Mouse (Mus musculus) midbrain, postnatal 0 days (tissue): ENCODE measurements around the gene St3gal6. TPM values are rescaled to one million over a fixed set of nuclear protein-coding genes. Genes with fewer than 3 reads are reported as not detected.

Experiments
- ATAC-seq: fragments of 200-750 bp; cut with Nextera tagmentation; 2 replicates; pipeline ENCODE4 v1.8.0; 2017; ENCODE audit warnings: moderate number of reproducible peaks, mild to moderate bottlenecking, moderate TSS enrichment, moderate library complexity; ENCODE audit not compliant: low FRiP score
- DNase-seq: peaks from one replicate; pipeline ENCODE4 v3.0.0-alpha.2; 2015; ENCODE audit warnings: low spot score
- H3K27ac ChIP-seq: fragments of 300-500 bp; sonication (generic); 2 replicates; pipeline ENCODE4 v1.5.1; 2014; ENCODE audit warnings: low read depth, mild to moderate bottlenecking, low read length, mixed read lengths
- H3K27me3 ChIP-seq: fragments of 300-500 bp; sonication (generic); 2 replicates; pipeline ENCODE4 v1.6.1; 2014; ENCODE audit warnings: low read length, control low read depth, mixed read lengths; ENCODE audit not compliant: insufficient read depth
- H3K36me3 ChIP-seq: fragments of 300-500 bp; sonication (generic); 2 replicates; pipeline ENCODE4 v1.6.1; 2014; ENCODE audit warnings: low read length, control low read depth, mixed read lengths; ENCODE audit not compliant: insufficient read depth
- H3K4me1 ChIP-seq: fragments of 300-500 bp; sonication (generic); 2 replicates; pipeline ENCODE4 v1.6.1; 2014; ENCODE audit warnings: mild to moderate bottlenecking, control low read depth, antibody characterized with exemption, low read length, mixed read lengths; ENCODE audit not compliant: insufficient read depth
- H3K4me2 ChIP-seq: fragments of 300-500 bp; sonication (generic); 2 replicates; pipeline ENCODE4 v1.6.1; 2014; ENCODE audit warnings: low read depth, mild to moderate bottlenecking, low read length, mixed read lengths; ENCODE audit not compliant: poor library complexity, severe bottlenecking
- H3K4me3 ChIP-seq: fragments of 300-500 bp; sonication (generic); 2 replicates; pipeline ENCODE4 v1.5.1; 2014; ENCODE audit warnings: low read depth, mild to moderate bottlenecking, low read length, moderate library complexity
- H3K9ac ChIP-seq: fragments of 300-500 bp; sonication (generic); replicated peaks from 2 replicates; pipeline ENCODE4 v1.6.1; 2014; ENCODE audit warnings: mild to moderate bottlenecking, low read length, moderate library complexity, mixed read lengths; ENCODE audit not compliant: poor library complexity, severe bottlenecking
- H3K9me3 ChIP-seq: fragments of 300-500 bp; sonication (generic); 2 replicates; pipeline ENCODE4 v1.6.1; 2016; ENCODE audit warnings: low read length, control low read depth
- CTCF ChIP-seq: IDR thresholded peaks from 2 replicates; pipeline ENCODE4 v1.5.1; 2016; ENCODE audit warnings: antibody characterized with exemption, mild to moderate bottlenecking
- WGBS: fragments of 180-500 bp; shearing (Covaris S2); extraction: QIAGEN DNeasy Blood & Tissue Kit; methylation state at CpG from one replicate; pipeline ENCODE4 v1.1.7; 2014; 5-methylcytosine and 5-hydroxymethylcytosine counted together
- polyA plus RNA-seq: library from polyadenylated mRNA; unstranded; fragments of >200 nt; fragmentation: Nextera tagmentation; extraction: Ambion mirVana; gene quantifications from 2 replicates; pipeline ENCODE4 v1.2.1, GENCODE M21; 2015
- total RNA-seq: library from RNA; depleted of rRNA; stranded (reverse); fragments of >200 nt; gene quantifications from 2 replicates; pipeline ENCODE4 v1.2.3, GENCODE M21; 2014

St3gal6 gene
- total and polyA plus RNA-seq, 2 experiments from 2014 or later, result 6.5 to 18.0 TPM

DNA sequence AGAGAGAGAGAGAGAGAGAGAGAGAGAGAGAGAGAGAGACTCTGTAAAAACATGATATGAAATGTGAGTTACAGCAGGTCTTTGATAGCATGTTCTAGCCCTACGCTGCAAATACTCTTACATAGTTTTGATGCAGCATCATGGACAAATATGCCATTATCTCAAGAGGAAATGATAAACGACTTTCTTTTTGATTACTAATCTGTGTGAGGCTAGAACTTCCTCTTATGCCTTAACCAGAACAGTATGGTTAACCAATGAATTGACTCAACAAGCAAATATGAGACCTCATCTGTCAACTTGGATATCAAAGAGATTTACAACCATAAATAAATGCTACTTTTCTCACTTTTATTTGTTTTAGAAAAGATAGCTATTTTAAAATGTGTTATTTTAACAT is 24.0 kb upstream of the St3gal6 start:
- no peak for TF ChIP-seq CTCF
- Histone ChIP-seq H3K4me1 (no peaks in the 10 kb centered on the region), H3K27me3 (no peaks in the 10 kb centered on the region), H3K4me3 (no peak overlapping the region), H3K9me3 (no peaks in the 10 kb centered on the region), H3K27ac (no peak overlapping the region), H3K36me3 (no peaks in the 10 kb centered on the region), H3K9ac (no peak overlapping the region), H3K4me2 (no peak overlapping the region)
- WGBS, result 79% methylated on average over 2 of the region's 2 CpGs
- no peak for ATAC-seq
- DNase-seq, result no peak

DNA sequence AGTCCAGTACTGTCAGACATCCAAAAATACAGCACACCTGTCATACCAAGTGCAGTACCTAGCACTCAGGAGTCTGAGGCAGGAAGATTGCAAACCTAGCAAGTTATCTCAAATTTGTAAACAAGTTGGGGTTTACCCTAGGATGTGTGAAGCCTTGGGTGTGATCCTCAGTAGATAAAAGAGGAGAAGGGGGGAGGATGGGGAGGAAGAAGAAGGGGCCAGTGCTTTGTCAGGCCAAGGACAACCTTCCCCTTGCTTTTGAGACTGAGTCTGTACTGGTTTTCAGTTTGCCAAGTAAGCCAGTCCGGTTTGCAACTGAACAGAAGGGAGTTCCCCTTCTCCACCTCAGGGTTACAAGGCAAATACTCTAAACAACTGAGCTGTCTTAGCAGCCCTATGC is 22.1 kb upstream of the St3gal6 start:
- ATAC-seq (no peak), DNase-seq (no peak)
- no peaks in the 10 kb centered on the region for H3K9me3 ChIP-seq
- H3K4me1 ChIP-seq, result no peaks in the 10 kb centered on the region
- H3K36me3 ChIP-seq, result no peaks in the 10 kb centered on the region
- H3K4me3 ChIP-seq, result no peak overlapping the region
- H3K27ac ChIP-seq, result no peak overlapping the region
- WGBS, result 93% methylated on average over 1 of the region's 1 CpGs
- no peaks in the 10 kb centered on the region for H3K27me3 ChIP-seq
- no peak overlapping the region for H3K4me2 ChIP-seq
- no peak overlapping the region for H3K9ac ChIP-seq
- TF ChIP-seq CTCF, result no peak

DNA sequence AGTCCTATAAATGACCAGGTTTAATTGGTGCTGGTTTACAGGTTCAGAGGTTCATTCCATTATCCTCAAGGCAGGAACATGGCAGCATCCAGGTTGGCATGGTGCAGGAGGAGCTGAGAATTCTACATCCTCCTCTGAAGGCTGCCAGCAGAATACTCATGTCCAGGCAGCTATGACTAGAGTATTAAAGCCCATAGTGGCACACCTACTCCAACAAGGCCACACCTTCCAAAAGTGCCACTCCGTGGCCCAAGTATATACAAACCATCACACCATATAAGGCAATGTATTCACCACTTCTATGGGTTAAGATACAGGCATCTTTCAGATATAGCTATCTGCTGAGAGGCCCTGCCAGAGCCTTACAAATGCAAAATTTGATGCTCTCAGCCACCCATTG is 15.4 kb upstream of the St3gal6 start:
- Histone ChIP-seq H3K27ac (no peak overlapping the region), H3K4me1 (no peaks in the 10 kb centered on the region), H3K4me2 (no peak overlapping the region), H3K9me3 (no peaks in the 10 kb centered on the region), H3K27me3 (no peaks in the 10 kb centered on the region), H3K9ac (no peak overlapping the region), H3K4me3 (no peak overlapping the region), H3K36me3 (no peaks in the 10 kb centered on the region)
- ATAC-seq (no peak), DNase-seq (no peak)
- WGBS, result 82% methylated on average over 1 of the region's 1 CpGs
- no peak for TF ChIP-seq CTCF

DNA sequence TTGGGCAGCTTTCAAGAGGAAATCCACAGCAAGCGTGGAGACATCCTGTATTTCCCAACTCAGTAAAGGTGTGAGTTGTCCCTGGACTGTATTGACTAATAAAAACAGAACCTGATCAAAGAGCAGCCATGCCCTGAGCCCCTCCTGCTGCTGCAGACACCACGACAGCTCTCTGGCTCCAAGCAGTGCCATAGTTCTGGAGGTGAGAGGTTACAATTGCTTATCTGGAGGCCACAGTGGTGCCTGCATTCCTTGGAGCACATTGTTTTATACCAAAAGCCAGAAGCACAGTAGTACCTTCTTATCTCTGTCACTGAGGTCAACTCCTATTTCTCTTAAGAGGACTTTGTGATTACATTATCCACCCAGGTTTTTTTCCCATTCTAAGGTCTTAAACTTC is 15.0 kb upstream of the St3gal6 start:
- WGBS, result 59% methylated on average over 2 of the region's 2 CpGs
- Histone ChIP-seq H3K4me2 (no peak overlapping the region), H3K9ac (no peak overlapping the region), H3K27me3 (no peaks in the 10 kb centered on the region), H3K36me3 (no peaks in the 10 kb centered on the region), H3K9me3 (no peaks in the 10 kb centered on the region), H3K4me3 (no peak overlapping the region), H3K4me1 (no peaks in the 10 kb centered on the region), H3K27ac (no peak overlapping the region)
- no peak for TF ChIP-seq CTCF
- DNase-seq (no peak), ATAC-seq (no peak)

DNA sequence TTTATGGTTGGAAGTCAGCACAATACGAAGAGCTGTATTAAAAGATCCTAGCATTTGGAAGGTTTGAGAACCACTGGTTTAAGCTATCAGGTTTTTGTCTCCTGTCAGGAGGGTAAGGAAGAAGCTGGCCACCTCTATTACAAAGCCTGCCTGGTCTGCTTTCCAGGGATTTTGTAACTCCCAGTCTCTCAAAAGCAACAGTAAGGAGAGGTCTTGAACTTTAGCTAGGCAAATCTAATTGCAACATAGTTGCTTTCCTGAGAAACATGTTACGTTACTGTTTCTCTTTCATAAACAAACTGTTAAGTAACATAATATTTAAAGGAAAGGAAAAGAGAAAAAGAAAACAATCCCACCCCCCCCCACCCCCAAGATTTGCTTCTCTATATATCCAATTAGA is 12.0 kb upstream of the St3gal6 start:
- H3K4me2 ChIP-seq, result no peak overlapping the region
- ATAC-seq, result no peak
- H3K27ac ChIP-seq, result no peak overlapping the region
- H3K9me3 ChIP-seq, result no peaks in the 10 kb centered on the region
- no peaks in the 10 kb centered on the region for H3K27me3 ChIP-seq
- H3K4me3 ChIP-seq, result no peak overlapping the region
- no peak overlapping the region for H3K9ac ChIP-seq
- no peak for DNase-seq
- 94% methylated on average over 2 of the region's 2 CpGs for WGBS
- TF ChIP-seq CTCF, result no peak
- H3K4me1 ChIP-seq, result no peaks in the 10 kb centered on the region
- H3K36me3 ChIP-seq, result no peaks in the 10 kb centered on the region

DNA sequence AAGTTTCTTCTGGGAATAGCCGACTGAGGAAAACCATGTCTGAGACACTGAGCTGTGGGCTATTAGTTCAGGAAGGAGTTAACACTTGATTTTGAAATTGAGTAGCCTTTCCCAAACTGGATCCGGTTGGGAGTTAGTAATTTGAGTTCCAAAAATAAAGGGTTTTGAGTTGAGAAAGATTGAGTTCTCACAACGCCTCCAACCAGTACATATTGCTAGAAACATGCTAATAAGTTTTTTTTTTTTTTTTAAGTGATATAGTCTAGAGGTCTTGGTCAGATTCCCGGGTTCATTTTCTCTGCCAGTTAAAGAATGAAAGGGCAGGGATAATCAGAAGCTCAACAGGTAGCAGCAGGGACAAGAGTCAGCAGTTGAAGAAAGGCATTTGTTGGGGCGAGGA is 11.2 kb upstream of the St3gal6 start:
- ATAC-seq (no peak), DNase-seq (no peak)
- no peaks in the 10 kb centered on the region for H3K36me3 ChIP-seq
- no peak overlapping the region for H3K4me2 ChIP-seq
- H3K9me3 ChIP-seq, result no peaks in the 10 kb centered on the region
- H3K4me1 ChIP-seq, result no peaks in the 10 kb centered on the region
- no peak overlapping the region for H3K4me3 ChIP-seq
- TF ChIP-seq CTCF, result no peak
- H3K27me3 ChIP-seq, result no peaks in the 10 kb centered on the region
- no peak overlapping the region for H3K27ac ChIP-seq
- H3K9ac ChIP-seq, result no peak overlapping the region
- 66% methylated on average over 5 of the region's 5 CpGs for WGBS
